Mouse (Mus musculus) liver, embryonic 14.5 days (tissue): ENCODE results near the gene Strbp.

Source experiments
- CTCF ChIP-seq: IDR thresholded peaks from 2 replicates; pipeline ENCODE4 v1.5.1; 2016; ENCODE audit warnings: antibody characterized with exemption, low read depth, control low read depth
- EP300 ChIP-seq: IDR thresholded peaks from 2 replicates; pipeline ENCODE4 v1.6.1; 2016; ENCODE audit warnings: antibody characterized with exemption, low read depth

GRCm38 (mm10) chr2:37516922-37517462, 186.7 kb downstream of the Strbp start:
- TF ChIP-seq CTCF (no peak), EP300 (no peak)
